Mouse (Mus musculus): Measurements from ENCODE around the gene Sgtb.

DNA sequence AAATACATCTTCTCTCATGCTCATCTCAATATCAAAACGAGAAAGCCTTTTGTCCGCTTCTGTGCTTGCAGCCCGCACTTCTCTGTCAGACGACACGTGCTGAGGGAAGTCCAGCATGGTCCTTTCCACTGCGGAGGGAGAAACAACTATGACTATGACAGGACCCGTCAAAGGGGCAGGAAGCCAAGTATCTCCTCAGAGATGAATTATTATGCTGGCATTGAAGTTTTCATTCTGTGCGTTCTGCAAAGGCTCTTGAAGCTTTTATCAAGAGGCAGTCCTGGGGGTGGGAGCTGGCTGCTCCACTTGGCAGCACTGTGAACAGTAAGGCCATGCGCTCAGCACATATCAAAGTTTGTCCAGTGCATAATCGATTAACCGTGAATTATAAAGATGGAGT, 40.3 kb upstream of the Sgtb start:
- TF ChIP-seq CTCF (IDR thresholded peaks at IDR 0.05), result no peak
- TF ChIP-seq EP300 (IDR thresholded peaks at IDR 0.05; ENCODE audit: insufficient read depth, low read depth, low read length), result no peak
- no peak for TF ChIP-seq POLR2A (IDR thresholded peaks at IDR 0.05; ENCODE audit: insufficient read depth, low read depth, low read length)

Data from heart, adult 2 months (tissue).